Mouse (Mus musculus) CH12.LX (cell line): ENCODE data around the gene Tcp11. TPM values are rescaled to one million over a fixed set of nuclear protein-coding genes. Genes with fewer than 3 reads are reported as not detected.

ENCODE experiments used
- DNase-seq: peaks from one replicate; pipeline ENCODE4 v3.0.0-alpha.2; 2013; ENCODE audit errors: extremely low read depth
- H3K27ac ChIP-seq: 2 replicates; pipeline ENCODE4 v1.5.1; 2012; ENCODE audit warnings: low read depth, mild to moderate bottlenecking, control low read depth, moderate library complexity; ENCODE audit not compliant: insufficient read depth
- H3K27me3 ChIP-seq: replicated peaks from 2 replicates; pipeline ENCODE3; 2012; ENCODE audit warnings: inconsistent platforms
- H3K36me3 ChIP-seq, 2 experiments: replicated peaks in 1 of 2; 2 replicates each; pipeline versions ENCODE3 to v1.6.1; 2012; ENCODE audit warnings: inconsistent platforms in 1 of 2, low read length in 1 of 2, mild to moderate bottlenecking in 1 of 2, mixed read lengths in 1 of 2, moderate library complexity in 1 of 2; ENCODE audit not compliant: control insufficient read depth in 1 of 2, insufficient read depth in 1 of 2
- H3K4me1 ChIP-seq, 2 experiments: 2 replicates each; pipeline ENCODE4 v1.6.1; 2012; ENCODE audit warnings: inconsistent platforms in 1 of 2, moderate library complexity in 1 of 2; ENCODE audit not compliant: insufficient read depth in 2 of 2, control insufficient read depth in 1 of 2
- H3K4me2 ChIP-seq: 2 replicates; pipeline ENCODE4 v1.6.1; 2012; ENCODE audit warnings: low read depth, mild to moderate bottlenecking, control low read depth; ENCODE audit not compliant: poor library complexity, insufficient read depth, severe bottlenecking
- H3K4me3 ChIP-seq, 3 experiments: fragments of 150-350 bp in 1 of 3; sonication (generic) in 1 of 3; replicated peaks in 1 of 3; 2 replicates each; pipeline versions ENCODE3 to v1.5.1; 2011 to 2012; ENCODE audit warnings: low read depth in 2 of 3, low read length in 2 of 3, mild to moderate bottlenecking in 2 of 3, moderate library complexity in 2 of 3, control low read depth in 1 of 3, improper control_type of control experiment in 1 of 3, inconsistent platforms in 1 of 3, mixed read lengths in 1 of 3; ENCODE audit not compliant: poor library complexity in 1 of 3
- H3K79me2 ChIP-seq: replicated peaks from 2 replicates; pipeline ENCODE4 v1.6.1; 2012; ENCODE audit warnings: mild to moderate bottlenecking, moderate library complexity; ENCODE audit not compliant: control insufficient read depth, poor library complexity, insufficient read depth, severe bottlenecking; ENCODE audit errors: extremely low read depth
- H3K9ac ChIP-seq: 2 replicates; pipeline ENCODE4 v1.6.1; 2012; ENCODE audit warnings: low read depth, mild to moderate bottlenecking, control low read depth, moderate library complexity; ENCODE audit not compliant: insufficient read depth
- H3K9me3 ChIP-seq: replicated peaks from 2 replicates; pipeline ENCODE3; 2012; ENCODE audit warnings: low read length, inconsistent platforms, mixed read lengths
- BHLHE40 ChIP-seq: IDR thresholded peaks from 2 replicates; pipeline ENCODE4 v1.6.1; 2011; ENCODE audit warnings: mild to moderate bottlenecking, low read depth, low read length, improper control_type of control experiment
- CHD2 ChIP-seq: IDR thresholded peaks from 2 replicates; pipeline ENCODE4 v1.6.1; 2011; ENCODE audit warnings: low read length, improper control_type of control experiment
- CTCF ChIP-seq, 2 experiments: IDR thresholded peaks in 1 of 2; conservative IDR thresholded peaks in 1 of 2; 2 replicates each; pipeline ENCODE4 v1.5.1; 2011 to 2012; ENCODE audit warnings: low read depth in 2 of 2, low read length in 2 of 2, improper control_type of control experiment in 1 of 2, inconsistent platforms in 1 of 2, mild to moderate bottlenecking in 1 of 2, moderate library complexity in 1 of 2
- E2F4 ChIP-seq: IDR thresholded peaks from 2 replicates; pipeline ENCODE4 v1.6.1; 2011; ENCODE audit warnings: low read depth, low read length, improper control_type of control experiment; ENCODE audit not compliant: insufficient replicate concordance
- ELF1 ChIP-seq: IDR thresholded peaks from 2 replicates; pipeline ENCODE4 v1.6.1; 2014; ENCODE audit warnings: low read depth, mild to moderate bottlenecking, inconsistent platforms, low read length, improper control_type of control experiment
- EP300 ChIP-seq: IDR thresholded peaks from 2 replicates; pipeline ENCODE4 v1.6.1; 2011; ENCODE audit warnings: low read length, improper control_type of control experiment
- ETS1 ChIP-seq: conservative IDR thresholded peaks from 2 replicates; pipeline ENCODE4 v1.6.1; 2012; ENCODE audit warnings: low read depth, mild to moderate bottlenecking, inconsistent platforms, low read length, improper control_type of control experiment, moderate library complexity
- GABPA ChIP-seq: IDR thresholded peaks from 2 replicates; pipeline ENCODE4 v1.6.1; 2012; ENCODE audit warnings: low read depth, low read length, improper control_type of control experiment, inconsistent platforms; ENCODE audit not compliant: insufficient replicate concordance
- HCFC1 ChIP-seq: IDR thresholded peaks from 2 replicates; pipeline ENCODE4 v1.6.1; 2012; ENCODE audit warnings: low read depth, mild to moderate bottlenecking, inconsistent platforms, low read length, improper control_type of control experiment
- JUN ChIP-seq: IDR thresholded peaks from 2 replicates; pipeline ENCODE4 v1.6.1; 2011; ENCODE audit warnings: low read depth, mild to moderate bottlenecking, low read length, improper control_type of control experiment, moderate library complexity; ENCODE audit not compliant: insufficient read depth
- JUND ChIP-seq: conservative IDR thresholded peaks from 2 replicates; pipeline ENCODE4 v1.6.1; 2011; ENCODE audit warnings: low read depth, low read length, improper control_type of control experiment
- MAFK ChIP-seq: IDR thresholded peaks from 2 replicates; pipeline ENCODE4 v1.6.1; 2011; ENCODE audit warnings: low read length, improper control_type of control experiment; ENCODE audit not compliant: insufficient replicate concordance
- MAX ChIP-seq: IDR thresholded peaks from 2 replicates; pipeline ENCODE4 v1.6.1; 2011; ENCODE audit warnings: low read length, improper control_type of control experiment
- MAZ ChIP-seq: IDR thresholded peaks from 2 replicates; pipeline ENCODE4 v1.6.1; 2012; ENCODE audit warnings: low read depth, mild to moderate bottlenecking, inconsistent platforms, low read length, improper control_type of control experiment, moderate library complexity
- MEF2A ChIP-seq: IDR thresholded peaks from 2 replicates; pipeline ENCODE4 v1.6.1; 2014; ENCODE audit warnings: low read depth, mild to moderate bottlenecking, inconsistent platforms, low read length, improper control_type of control experiment, borderline replicate concordance
- MYC ChIP-seq: IDR thresholded peaks from 2 replicates; pipeline ENCODE4 v1.6.1; 2011; ENCODE audit warnings: low read depth, mild to moderate bottlenecking, improper control_type of control experiment, low read length
- NRF1 ChIP-seq: IDR thresholded peaks from 2 replicates; pipeline ENCODE4 v1.6.1; 2014; ENCODE audit warnings: low read depth, mild to moderate bottlenecking, inconsistent platforms, low read length, improper control_type of control experiment, moderate library complexity
- POLR2A ChIP-seq: IDR thresholded peaks from 2 replicates; pipeline ENCODE4 v1.6.1; 2011; ENCODE audit warnings: low read depth, mild to moderate bottlenecking, improper control_type of control experiment, low read length
- RAD21 ChIP-seq: IDR thresholded peaks from 2 replicates; pipeline ENCODE4 v1.6.1; 2011; ENCODE audit warnings: low read depth, mild to moderate bottlenecking, low read length, improper control_type of control experiment, moderate library complexity
- RCOR1 ChIP-seq: conservative IDR thresholded peaks from 2 replicates; pipeline ENCODE4 v1.6.1; 2012; ENCODE audit warnings: low read depth, mild to moderate bottlenecking, inconsistent platforms, low read length, improper control_type of control experiment
- SIN3A ChIP-seq: IDR thresholded peaks from 2 replicates; pipeline ENCODE4 v1.6.1; 2012; ENCODE audit warnings: low read length, improper control_type of control experiment, inconsistent platforms
- TBP ChIP-seq: conservative IDR thresholded peaks from 2 replicates; pipeline ENCODE4 v1.6.1; 2011; ENCODE audit warnings: low read depth, low read length, improper control_type of control experiment
- TCF12 ChIP-seq: IDR thresholded peaks from 2 replicates; pipeline ENCODE4 v1.6.1; 2014; ENCODE audit warnings: low read depth, mild to moderate bottlenecking, inconsistent platforms, low read length, improper control_type of control experiment
- USF1 ChIP-seq: IDR thresholded peaks from 2 replicates; pipeline ENCODE4 v1.6.1; 2014; ENCODE audit warnings: low read depth, mild to moderate bottlenecking, inconsistent platforms, low read length, improper control_type of control experiment
- USF2 ChIP-seq: conservative IDR thresholded peaks from 2 replicates; pipeline ENCODE4 v1.6.1; 2011; ENCODE audit warnings: low read depth, low read length, improper control_type of control experiment
- ZC3H11A ChIP-seq: IDR thresholded peaks from 2 replicates; pipeline ENCODE4 v1.6.1; 2012; ENCODE audit warnings: low read depth, mild to moderate bottlenecking, inconsistent platforms, low read length, improper control_type of control experiment
- ZKSCAN1 ChIP-seq: IDR thresholded peaks from 2 replicates; pipeline ENCODE4 v1.6.1; 2012; ENCODE audit warnings: low read depth, inconsistent platforms, low read length, improper control_type of control experiment, borderline replicate concordance
- ZMIZ1 ChIP-seq: IDR thresholded peaks from 2 replicates; pipeline ENCODE4 v1.6.1; 2012; ENCODE audit warnings: low read depth, mild to moderate bottlenecking, inconsistent platforms, low read length, improper control_type of control experiment
- dilution Hi-C: fragments of 300-500 bp; cut with MboI; formaldehyde crosslinking; loops from 2 replicates; pipeline ENCODE4 v1.14.3; 2020; ENCODE audit warnings: low sequenced_read_pairs; ENCODE audit not compliant: extremely low pct_unique_long_range_greater_than_20kb, extremely low pct_ligation_motif_present
- in situ Hi-C: fragments of 300-500 bp; cut with MboI; formaldehyde crosslinking; loops from 3 replicates; pipeline ENCODE4 v1.14.3; 2019; ENCODE audit warnings: low sequenced_read_pairs, low pct_ligation_motif_present, low pct_unique_long_range_greater_than_20kb, mixed read lengths
- polyA plus RNA-seq: library from polyadenylated mRNA; unstranded; fragments of >175 nt; gene quantifications from 2 replicates; pipeline ENCODE4 v1.2.1, GENCODE M21; 2012; ENCODE audit warnings: low read depth; ENCODE audit not compliant: insufficient read length
- total RNA-seq, 2 experiments: library from RNA; depleted of rRNA; stranded (reverse); fragments of 300-350 nt in 1 of 2; fragments of >200 nt in 1 of 2; gene quantifications; 2 replicates each; pipeline ENCODE4 v1.2.3; 2012 to 2014

Gene Tcp11
- total and polyA plus RNA-seq, 3 experiments, result not detected

GRCm38 (mm10) chr17:28104416-28104815 is 24.0 kb upstream of the Tcp11 start:
- dilution Hi-C loops, result no loop called here
- H3K36me3 ChIP-seq, result no peaks in the 10 kb centered on the region
- in situ Hi-C loops, result no loop called here
- H3K4me2 ChIP-seq, result 0 out of 2 replicates have a peak overlapping the region, but pooled peaks have one; percentile 19
- H3K27ac ChIP-seq, result no peak overlapping the region
- H3K79me2 ChIP-seq, result no peaks in the 10 kb centered on the region
- no peak overlapping the region for H3K9ac ChIP-seq
- DNase-seq, result peak; percentile 51
- no peak for TF ChIP-seq HCFC1
- no peak for TF ChIP-seq TCF12
- TF ChIP-seq EP300, result peak; percentile 56; the same call in 1 of the 2 replicates
- TF ChIP-seq MAZ, result no peak
- TF ChIP-seq BHLHE40, result peak; percentile 48; the same call in 1 of the 2 replicates
- TF ChIP-seq TBP, result no peak
- TF ChIP-seq ELF1, result no peak
- no peak for TF ChIP-seq RAD21
- TF ChIP-seq USF1, result no peak
- TF ChIP-seq MEF2A, result peak; percentile 96
- TF ChIP-seq ZMIZ1, result no peak
- TF ChIP-seq ZC3H11A, result no peak
- TF ChIP-seq POLR2A, result no peak
- peak; percentile 46; the same call in 1 of the 2 replicates for TF ChIP-seq JUN
- TF ChIP-seq USF2, result no peak
- TF ChIP-seq GABPA, result no peak
- TF ChIP-seq ZKSCAN1, result no peak
- TF ChIP-seq ETS1, result peak; percentile 92
- no peak for TF ChIP-seq RCOR1
- TF ChIP-seq CHD2, result 0 out of 2 replicates have a peak, but pooled peaks have one; percentile 10
- no peak for TF ChIP-seq JUND
- peaks cover 14% of the 10 kb centered on the region for H3K9me3 ChIP-seq
- peaks cover 12 to 25% of the 10 kb centered on the region in 2 experiments for H3K4me1 ChIP-seq
- H3K27me3 ChIP-seq, result no peaks in the 10 kb centered on the region
- H3K4me3 ChIP-seq, result no peak overlapping the region

- H3K4me3 ChIP-seq, result no peak overlapping the region
- no peaks in the 10 kb centered on the region for H3K27me3 ChIP-seq
- H3K9me3 ChIP-seq, result peaks cover 16% of the 10 kb centered on the region
- H3K79me2 ChIP-seq, result no peaks in the 10 kb centered on the region
- H3K4me1 ChIP-seq, result peaks cover 7 to 24% of the 10 kb centered on the region in 2 experiments
- dilution Hi-C loops (no loop called here), in situ Hi-C loops (no loop called here)
- no peak overlapping the region for H3K9ac ChIP-seq
- H3K4me2 ChIP-seq, result no peak overlapping the region
- no peak overlapping the region for H3K27ac ChIP-seq
- no peaks in the 10 kb centered on the region for H3K36me3 ChIP-seq
- TF ChIP-seq HCFC1 (no peak), MYC (no peak), USF1 (no peak), SIN3A (no peak), MAZ (no peak), MAFK (no peak), NRF1 (no peak), MAX (no peak), E2F4 (no peak), CTCF (conservative IDR thresholded peaks at IDR 0.05 in 1 of 2, IDR thresholded peaks at IDR 0.05 in 1 of 2; ENCODE audit: low read depth in 2 of 2, low read length in 2 of 2) (no peak)
- TF ChIP-seq, all 38 proteins: peak for 0
- no peak for DNase-seq
Measured at GRCm38 (mm10) chr17:28101902-28102319, 21.5 kb upstream of the Tcp11 start.
